ENCODE assay signal across 13 mouse cellular contexts in genomic region chr7:71936690-71937089, GRCm38 (mm10).
DNase-seq lines count a peak whose midpoint lies in the region; ATAC-seq and TF ChIP-seq lines count a peak whose summit lies in the region.
"Had no signal": no experiment of that assay in that cellular context is flagged by ENCODE, and none has a peak within 500 bp of the region (broad histone marks: within the 10 kb centered on the region; RNA-seq: fewer than 3 reads in every experiment).

No protein-coding gene starts in this region.

- H3K4me1 ChIP-seq in brown adipose tissue, adult 24 weeks (ENCODE audit: control insufficient read depth, insufficient read depth, insufficient read length, low read length): no peaks in the 10 kb centered on the region; the same call in 1 of the 2 replicates
- H3K4me1 ChIP-seq in kidney, adult 2 months (ENCODE audit: control insufficient read depth, insufficient read depth, low read length): no peaks in the 10 kb centered on the region
- H3K4me1 ChIP-seq in lung, postnatal 0 days (ENCODE audit: insufficient read depth, low read depth, low read length): no peaks in the 10 kb centered on the region; the same call in 1 of the 2 replicates

- TF ChIP-seq CTCF in kidney, adult 2 months (conservative IDR thresholded peaks at IDR 0.05; ENCODE audit: insufficient read depth, insufficient read length, low read depth, low read length): no peak
- TF ChIP-seq CTCF in lung, postnatal 0 days (IDR thresholded peaks at IDR 0.05): no peak

- no peaks in the 10 kb centered on the region for H3K9me3 ChIP-seq in lung, postnatal 0 days (ENCODE audit: low read length)
- H3K9me3 ChIP-seq: limb, embryonic 13.5 days had no signal

- H3K9ac ChIP-seq in lung, postnatal 0 days (replicated peaks; ENCODE audit: low read depth): no peak overlapping the region
- H3K9ac ChIP-seq: limb, embryonic 13.5 days had no signal

- peak; percentile 46 for ATAC-seq in lung, postnatal 0 days
- ATAC-seq: inflammation-experienced regulatory T-cells, adult 6 months; Patski had no signal

- no peaks in the 10 kb centered on the region for H3K27me3 ChIP-seq in kidney, adult 2 months (replicated peaks; ENCODE audit: control insufficient read depth, insufficient read depth, low read length)
- no peaks in the 10 kb centered on the region for H3K27me3 ChIP-seq in lung, postnatal 0 days (replicated peaks; ENCODE audit: insufficient read depth, low read length)
- H3K27me3 ChIP-seq: limb, embryonic 13.5 days had no signal

- no peaks in the 10 kb centered on the region for H3K36me3 ChIP-seq in kidney, adult 2 months (ENCODE audit: control insufficient read depth, insufficient read depth, low read length)
- no peaks in the 10 kb centered on the region for H3K36me3 ChIP-seq in lung, postnatal 0 days (ENCODE audit: insufficient read depth, low read length)
- H3K36me3 ChIP-seq: limb, embryonic 13.5 days had no signal

- TF ChIP-seq POLR2A in kidney, adult 2 months (IDR thresholded peaks at IDR 0.05; ENCODE audit: low read depth, low read length): no peak

- H3K27ac ChIP-seq in brown adipose tissue, adult 24 weeks (replicated peaks; ENCODE audit: low read depth, low read length): peak overlapping the region; percentile 52
- H3K27ac ChIP-seq in kidney, adult 2 months (ENCODE audit: insufficient read depth, low read depth, low read length): peak overlapping the region; percentile 56; the same call in 1 of the 2 replicates
- no peak overlapping the region for H3K27ac ChIP-seq in lung, postnatal 0 days (ENCODE audit: low read length)
- H3K27ac ChIP-seq: limb, embryonic 13.5 days had no signal

- no peak overlapping the region for H3K4me3 ChIP-seq in brown adipose tissue, adult 24 weeks (ENCODE audit: insufficient read depth, low read depth, low read length)
- H3K4me3 ChIP-seq in kidney, adult 2 months (ENCODE audit: insufficient read depth, low read depth, low read length): no peak overlapping the region
- no peak overlapping the region for H3K4me3 ChIP-seq in lung, postnatal 0 days (ENCODE audit: low read depth, low read length)
- H3K4me3 ChIP-seq: limb, embryonic 13.5 days had no signal

- TF ChIP-seq EP300 in lung, postnatal 0 days (IDR thresholded peaks at IDR 0.05): peak; percentile 50

- 67% methylated on average over 4 of the region's 4 CpGs for WGBS in kidney, adult 2 months
- WGBS in lung, postnatal 0 days: 62% methylated on average over 4 of the region's 4 CpGs

- H3K4me2 ChIP-seq in lung, postnatal 0 days (replicated peaks; ENCODE audit: low read depth, low read length): no peak overlapping the region
- H3K4me2 ChIP-seq: limb, embryonic 13.5 days had no signal

- peak; percentile 4 for DNase-seq in gastrocnemius, adult 18-20 months (ENCODE audit: low spot score)
- no peak for DNase-seq in gastrocnemius, postnatal 4 days (ENCODE audit: low spot score in 2 of 2)
- peak; percentile 63 for DNase-seq in kidney, adult 2 months
- DNase-seq in lung, postnatal 0 days (ENCODE audit: low spot score): peak; percentile 48
- DNase-seq in thymus, postnatal 4 days: no peak
- DNase-seq in urinary bladder, postnatal 4 days (ENCODE audit: low spot score in 2 of 2): no peak
- DNase-seq in cerebellum, postnatal 36 days: no peak
- DNase-seq: B cell, adult 2 months; midbrain, embryonic 14.5 days had no signal

Comparison
In these comparisons a context has a peak if more than half of its experiments do, and no peak if none do; other contexts are left out.
1. DNase-seq: peak in gastrocnemius, adult 18-20 months (single experiment), kidney, adult 2 months (single experiment) and lung, postnatal 0 days (single experiment); none in gastrocnemius, postnatal 4 days (0 of 2), thymus, postnatal 4 days (single experiment), urinary bladder, postnatal 4 days (0 of 2) and cerebellum, postnatal 36 days (0 of 2).